Mouse (Mus musculus) cortical plate, adult 2 months (tissue): ENCODE data around the gene Tenm2. TPM values are rescaled to one million over a fixed set of nuclear protein-coding genes. Genes with fewer than 3 reads are reported as not detected.

ENCODE experiments used
- H3K27ac ChIP-seq: fragments of 200-500 bp; 2 replicates; pipeline ENCODE4 v1.5.1; 2012; ENCODE audit warnings: low read length, control low read depth, inconsistent platforms; ENCODE audit not compliant: insufficient read depth
- H3K4me1 ChIP-seq: fragments of 200-500 bp; 2 replicates; pipeline ENCODE4 v1.6.1; 2011; ENCODE audit warnings: low read length; ENCODE audit not compliant: control insufficient read depth, insufficient read depth
- H3K4me3 ChIP-seq: fragments of 200-500 bp; 2 replicates; pipeline ENCODE4 v1.5.1; 2011; ENCODE audit warnings: mild to moderate bottlenecking, low read length, control low read depth; ENCODE audit not compliant: insufficient read depth
- CTCF ChIP-seq: fragments of 200-500 bp; IDR thresholded peaks from 2 replicates; pipeline ENCODE4 v1.5.1; 2011; ENCODE audit warnings: mild to moderate bottlenecking, control low read depth, low read length; ENCODE audit not compliant: insufficient read depth; ENCODE audit errors: extremely low read depth
- POLR2A ChIP-seq: fragments of 200-500 bp; IDR thresholded peaks from 2 replicates; pipeline ENCODE4 v1.6.1; 2011; ENCODE audit warnings: mild to moderate bottlenecking, low read length, control low read depth; ENCODE audit not compliant: insufficient read depth; ENCODE audit errors: extremely low read depth
- polyA plus RNA-seq: library from polyadenylated mRNA; depleted of rRNA; stranded (reverse); fragments of >200 nt; gene quantifications from 2 replicates; pipeline ENCODE4 v1.2.3, GENCODE M21; 2012

The Tenm2 gene
- polyA plus RNA-seq, 1 experiment = 26.6 TPM

DNA sequence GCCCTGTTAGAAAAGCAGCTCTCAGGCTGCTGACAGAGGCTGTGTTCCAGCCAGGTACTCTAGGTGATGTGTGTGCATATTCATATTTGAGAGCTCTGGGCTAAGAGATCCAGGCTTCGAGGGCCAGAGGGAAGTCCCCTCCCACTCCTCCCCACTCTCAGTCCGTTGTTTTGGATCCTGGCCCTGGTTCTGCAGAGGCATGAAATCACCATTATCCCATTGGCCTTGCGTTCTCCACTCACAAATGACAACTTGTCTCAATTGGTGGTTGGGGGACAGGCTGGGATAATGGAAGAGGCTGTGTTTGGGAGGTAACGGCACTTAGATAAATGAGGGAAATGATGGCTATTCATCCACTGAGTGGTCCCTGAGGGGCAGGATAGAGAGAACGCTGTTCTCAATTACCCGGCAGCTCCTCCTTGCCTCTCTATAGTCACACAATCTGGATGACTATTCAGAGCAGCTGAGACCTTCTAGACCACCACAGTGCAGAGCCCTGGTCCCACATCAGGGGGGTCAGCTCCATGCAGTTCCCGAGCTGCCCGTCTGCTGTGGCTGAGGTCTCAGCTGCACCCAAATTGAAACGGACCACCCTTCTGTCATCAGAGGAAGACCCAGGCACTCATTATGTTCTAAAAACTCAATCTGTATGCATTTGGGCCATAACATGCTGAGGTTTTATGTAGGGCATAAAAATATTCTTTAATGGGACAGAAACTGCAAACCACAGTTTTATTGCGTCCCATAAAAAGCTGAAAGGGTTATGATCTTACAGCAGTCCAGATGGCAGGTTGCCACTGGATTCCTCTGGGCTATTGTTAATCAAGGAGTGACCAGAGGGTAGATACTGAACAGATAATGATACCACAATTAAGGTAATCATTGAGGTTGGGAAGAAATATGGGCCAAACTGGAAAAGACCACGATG, 1226.2 kb downstream of the Tenm2 start:
- no peaks in the 10 kb centered on the region for H3K4me1 ChIP-seq
- TF ChIP-seq CTCF (no peak), POLR2A (no peak)
- H3K27ac ChIP-seq = no peak overlapping the region
- H3K4me3 ChIP-seq = no peak overlapping the region

DNA sequence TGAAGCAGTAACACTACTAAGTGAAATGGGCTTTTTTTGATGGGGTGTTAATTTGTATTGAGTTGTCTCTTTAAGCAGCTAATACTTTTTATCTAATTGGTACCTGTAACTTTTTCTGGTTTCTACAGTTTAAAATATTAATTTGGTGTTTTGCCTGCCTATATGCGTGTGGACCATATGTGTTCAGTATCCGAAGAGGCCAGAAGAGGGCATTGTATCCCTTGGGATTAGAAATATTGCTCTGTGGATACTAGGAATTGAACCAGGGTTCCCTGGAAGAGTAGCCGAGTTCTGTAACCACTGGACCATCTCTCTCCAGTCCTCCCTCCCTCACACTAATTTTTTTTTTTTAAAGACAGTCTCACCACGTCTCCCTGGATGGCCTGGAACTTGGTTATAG, 1232.9 kb downstream of the Tenm2 start:
- H3K27ac ChIP-seq = no peak overlapping the region
- H3K4me1 ChIP-seq = no peaks in the 10 kb centered on the region
- TF ChIP-seq CTCF (no peak), POLR2A (no peak)
- H3K4me3 ChIP-seq = no peak overlapping the region

DNA sequence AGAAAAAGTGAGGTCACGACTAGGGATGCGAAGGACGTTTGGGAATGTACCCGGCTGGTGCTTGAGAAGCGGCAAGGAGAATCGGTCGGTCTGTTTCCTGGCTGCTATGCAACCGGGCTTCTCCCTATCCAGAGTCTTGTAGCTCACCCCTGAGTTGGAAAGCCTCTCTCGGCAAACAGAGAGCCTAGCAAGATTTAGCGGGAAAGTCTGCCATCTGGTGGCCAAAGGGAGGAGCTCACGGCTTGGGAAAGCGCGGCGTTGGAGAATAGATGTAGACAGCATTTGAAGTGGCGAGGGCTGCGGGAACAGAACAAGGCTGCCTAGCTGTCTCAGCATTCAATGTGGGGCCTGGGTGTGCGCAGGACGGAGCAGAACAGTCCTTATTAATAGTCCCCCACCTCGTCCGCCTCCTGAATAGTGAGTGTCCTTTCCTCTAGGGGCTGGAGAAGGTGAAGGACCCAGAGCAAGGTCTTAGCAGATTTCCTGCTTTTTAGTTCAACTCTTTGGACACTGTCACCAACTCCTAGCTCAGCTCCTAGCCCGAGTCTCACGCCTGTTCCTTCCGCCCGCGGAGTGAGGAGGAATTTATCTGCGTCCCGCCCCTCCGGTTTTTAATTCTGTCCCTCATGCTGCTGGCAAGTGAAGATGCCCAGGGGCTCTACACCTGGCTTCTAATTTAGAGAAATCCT, 1234.3 kb downstream of the Tenm2 start:
- TF ChIP-seq CTCF (peak; percentile 85), POLR2A (no peak)
- Histone ChIP-seq H3K4me3 (no peak overlapping the region; the same call in 1 of the 2 replicates), H3K4me1 (no peaks in the 10 kb centered on the region), H3K27ac (no peak overlapping the region)

DNA sequence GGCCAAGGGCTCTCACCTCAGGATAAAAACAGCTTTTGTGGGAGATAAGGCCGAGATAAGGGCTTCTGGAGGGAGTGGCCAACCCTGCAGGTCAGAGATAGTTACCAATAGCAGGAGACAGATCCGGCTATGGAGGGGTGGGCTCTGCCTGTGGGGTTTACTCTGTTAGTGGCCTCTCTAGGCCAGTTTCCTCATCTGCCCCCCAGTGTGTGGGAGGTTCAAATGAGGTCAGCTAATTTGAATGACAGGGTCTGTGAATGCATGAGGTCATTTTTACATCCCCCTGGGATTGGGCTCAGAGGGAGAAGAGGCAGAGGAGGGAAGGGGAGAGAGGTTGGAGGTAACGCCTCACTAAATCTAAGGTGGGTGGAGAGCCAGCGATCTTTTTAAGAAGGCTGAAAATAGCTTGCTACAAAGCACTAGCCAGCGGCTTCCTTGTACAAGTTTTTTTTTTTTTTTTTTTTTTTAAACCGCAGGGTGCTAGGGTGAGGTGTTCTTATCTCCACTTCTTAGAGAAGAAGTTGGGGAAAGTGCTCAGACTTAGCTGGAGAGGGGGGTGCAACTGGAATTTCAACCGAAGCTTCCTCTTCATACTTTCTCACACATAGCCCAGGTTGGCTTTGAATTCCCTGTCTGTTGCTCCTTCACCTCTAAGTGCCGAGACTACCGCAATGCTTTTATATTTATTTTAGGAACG, 1235.0 kb downstream of the Tenm2 start:
- Histone ChIP-seq H3K4me1 (no peaks in the 10 kb centered on the region), H3K4me3 (no peak overlapping the region; the same call in 1 of the 2 replicates), H3K27ac (no peak overlapping the region)

DNA sequence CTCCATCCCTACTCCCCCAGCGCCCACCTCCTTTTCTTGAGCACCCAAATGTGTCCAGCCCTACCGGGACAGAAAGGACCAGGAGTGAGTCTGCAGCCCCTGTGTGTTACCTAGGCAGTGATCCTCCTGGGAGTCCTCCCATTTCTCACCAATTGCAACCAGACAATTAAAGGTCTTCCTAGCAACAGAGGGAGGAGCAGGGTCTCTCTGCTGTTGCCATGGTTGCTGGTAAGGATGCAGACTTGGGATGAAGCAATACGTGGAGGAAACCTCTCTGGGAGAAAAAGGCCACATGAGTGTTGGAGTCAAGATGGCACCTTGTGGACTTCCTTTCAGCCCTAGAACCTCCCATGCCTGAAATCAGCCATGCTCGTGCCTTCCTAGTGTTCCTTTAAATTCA, 1235.7 kb downstream of the Tenm2 start:
- TF ChIP-seq CTCF = no peak
- no peak for TF ChIP-seq POLR2A
- Histone ChIP-seq H3K27ac (no peak overlapping the region), H3K4me1 (no peaks in the 10 kb centered on the region), H3K4me3 (no peak overlapping the region)

More for the DNA sequence above, 1235.0 kb downstream of the Tenm2 start:
- TF ChIP-seq CTCF (no peak), POLR2A (no peak)

DNA sequence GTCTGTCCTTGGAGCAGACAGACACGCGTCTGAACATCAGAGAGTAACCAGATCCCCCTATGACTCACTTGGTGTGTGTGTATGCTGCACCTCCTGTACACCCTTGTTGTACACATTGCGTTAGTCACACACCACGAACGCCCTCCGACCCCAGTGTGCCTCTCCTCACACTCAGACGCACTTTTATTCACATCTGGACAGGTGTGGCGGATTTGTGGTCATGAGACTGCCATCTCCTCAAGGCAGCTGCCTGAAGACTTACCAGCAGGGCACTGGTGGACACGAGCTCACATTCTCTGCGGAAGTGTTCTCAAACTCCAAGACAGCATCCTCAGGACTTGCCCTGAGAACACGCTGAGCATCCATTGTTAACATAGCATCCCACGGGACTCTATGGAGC, 1237.7 kb downstream of the Tenm2 start:
- no peak for TF ChIP-seq CTCF
- TF ChIP-seq POLR2A = no peak
- Histone ChIP-seq H3K27ac (no peak overlapping the region), H3K4me3 (no peak overlapping the region), H3K4me1 (no peaks in the 10 kb centered on the region)

DNA sequence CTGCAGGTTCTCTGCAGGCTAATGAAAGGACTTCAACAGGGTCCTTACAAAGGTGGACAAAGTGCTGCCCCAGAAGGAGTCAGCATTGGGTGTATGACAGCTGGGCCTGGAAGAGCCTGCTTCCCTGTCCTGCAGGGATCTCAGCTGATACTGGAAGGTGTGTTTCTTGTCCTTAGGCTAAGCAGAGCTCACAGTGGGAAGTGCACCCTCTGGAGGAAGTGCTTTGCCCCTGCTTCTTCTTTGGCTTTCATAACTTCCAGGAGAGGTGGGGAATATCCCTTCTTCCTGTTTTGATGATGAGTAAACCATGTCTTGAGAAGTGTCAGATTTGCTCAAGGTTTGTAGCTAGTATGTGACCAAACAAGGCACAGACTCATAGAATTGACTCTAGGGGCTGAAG, 1240.5 kb downstream of the Tenm2 start:
- no peak overlapping the region for H3K27ac ChIP-seq
- H3K4me3 ChIP-seq = no peak overlapping the region
- TF ChIP-seq POLR2A (no peak), CTCF (peak; percentile 14; the same call in 1 of the 2 replicates)
- H3K4me1 ChIP-seq = peaks cover 5% of the 10 kb centered on the region; the same call in 1 of the 2 replicates

DNA sequence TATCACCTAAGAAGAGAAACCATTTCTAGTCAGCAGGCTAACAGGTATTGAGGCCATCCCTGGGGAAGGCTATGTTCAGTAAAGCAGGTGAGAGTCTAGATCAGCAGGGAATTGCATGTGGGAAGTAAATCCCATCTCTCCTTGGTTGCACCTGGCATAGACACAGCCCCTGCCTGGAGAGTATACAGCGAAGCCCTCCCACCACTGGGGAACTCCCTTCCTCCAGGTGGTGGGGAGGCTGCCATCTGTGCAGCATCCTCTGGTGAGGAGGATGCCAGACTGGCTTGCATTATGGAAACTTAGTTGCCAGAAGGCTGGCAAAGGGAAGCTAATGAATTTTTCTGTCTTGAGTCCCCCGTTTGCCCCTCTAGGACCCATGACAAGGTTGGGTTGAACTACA, 1243.9 kb downstream of the Tenm2 start:
- TF ChIP-seq CTCF (no peak), POLR2A (no peak)
- Histone ChIP-seq H3K27ac (no peak overlapping the region), H3K4me3 (no peak overlapping the region), H3K4me1 (peaks cover 5% of the 10 kb centered on the region; the same call in 1 of the 2 replicates)

DNA sequence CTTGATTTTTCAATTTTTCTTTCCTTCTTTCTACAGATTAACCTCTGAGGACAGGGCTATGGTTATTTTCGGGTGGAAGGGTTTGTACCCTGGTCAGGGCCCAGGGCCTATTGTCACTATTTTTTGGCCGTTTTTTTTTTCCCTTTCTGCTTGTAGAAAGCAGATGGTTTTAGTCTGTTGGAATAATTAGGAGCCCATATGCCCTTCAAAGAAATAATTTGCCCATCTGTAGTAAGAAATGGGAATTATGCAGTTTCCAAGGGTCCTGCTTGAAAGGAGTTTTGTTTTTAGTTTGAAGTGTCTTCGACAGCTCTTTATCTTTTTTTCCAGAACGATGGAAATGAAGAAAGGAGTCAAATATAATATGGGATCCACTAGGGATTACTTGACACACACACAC, 1245.8 kb downstream of the Tenm2 start:
- TF ChIP-seq CTCF (no peak), POLR2A (no peak)
- Histone ChIP-seq H3K4me1 (peaks cover 8% of the 10 kb centered on the region; the same call in 1 of the 2 replicates), H3K4me3 (no peak overlapping the region), H3K27ac (no peak overlapping the region)
